Mouse (Mus musculus) activated CD4-positive, CD25-positive, alpha-beta regulatory T cell, adult 9 weeks (primary cell): ENCODE results near the gene Rhox3e. TPM values are rescaled to one million over a fixed set of nuclear protein-coding genes. Genes with fewer than 3 reads are reported as not detected.

Experiments
- polyA plus RNA-seq: library from polyadenylated mRNA; unstranded; fragments of 100-300 nt; shearing (Covaris generic); gene quantifications from one replicate; pipeline ENCODE4 v1.2.1, GENCODE M21; 2017

Gene Rhox3e
- not detected for polyA plus RNA-seq

GRCm38 (mm10) chrX:37541719-37542118 lies at the start of gene Rhox3e:
Gene Rhox3e (plus strand): TSS chrX:37542019.

GRCm38 (mm10) chrX:37514059-37514458 lies 27.8 kb upstream of the Rhox3e start, which contains the start of gene Rhox4d:
Gene Rhox4d (plus strand): TSS chrX:37514359.

GRCm38 (mm10) chrX:37530152-37530551 lies 11.7 kb upstream of the Rhox3e start, which contains the start of gene Rhox2e:
Gene Rhox2e (plus strand): TSS chrX:37530452.

GRCm38 (mm10) chrX:37557112-37557511 lies 15.3 kb downstream of the Rhox3e start, which contains the start of gene Rhox4e:
Gene Rhox4e (plus strand): TSS chrX:37557412.

GRCm38 (mm10) chrX:37571105-37571504 lies 29.3 kb downstream of the Rhox3e start, which contains the start of gene Rhox2f:
Gene Rhox2f (plus strand): TSS chrX:37571405.

GRCm38 (mm10) chrX:37580692-37581091 lies 38.9 kb downstream of the Rhox3e start, which contains the start of gene Rhox3f:
Gene Rhox3f (plus strand): TSS chrX:37580992.

Other genes starting within 250 kb of the Rhox3e start
- gene Rhox3a2, start 162.0 kb upstream of the Rhox3e start, polyA plus RNA-seq, result not detected
- not detected for gene Rhox4a2, start 151.2 kb upstream of the Rhox3e start, polyA plus RNA-seq
- gene Rhox2b, start 130.0 kb upstream of the Rhox3e start, polyA plus RNA-seq, result not detected
- gene Rhox4b, start 109.5 kb upstream of the Rhox3e start, polyA plus RNA-seq, result not detected
- not detected for gene Rhox2c, start 88.3 kb upstream of the Rhox3e start, polyA plus RNA-seq
- gene Rhox3c, start 83.4 kb upstream of the Rhox3e start, polyA plus RNA-seq, result not detected
- gene Rhox4c, start 61.7 kb upstream of the Rhox3e start, polyA plus RNA-seq, result not detected
- not detected for gene Rhox2d, start 48.6 kb upstream of the Rhox3e start, polyA plus RNA-seq
- gene Rhox4d, start 27.7 kb upstream of the Rhox3e start, polyA plus RNA-seq, result not detected
- not detected for gene Rhox2e, start 11.6 kb upstream of the Rhox3e start, polyA plus RNA-seq
- not detected for gene Rhox4e, start 15.4 kb downstream of the Rhox3e start, polyA plus RNA-seq
- gene Rhox2f, start 29.4 kb downstream of the Rhox3e start, polyA plus RNA-seq, result not detected
- gene Rhox3f, start 39.0 kb downstream of the Rhox3e start, polyA plus RNA-seq, result not detected
- gene Rhox4f, start 65.7 kb downstream of the Rhox3e start, polyA plus RNA-seq, result not detected
- gene Rhox3g, start 86.6 kb downstream of the Rhox3e start, polyA plus RNA-seq, result not detected
- not detected for gene Rhox2g, start 101.5 kb downstream of the Rhox3e start, polyA plus RNA-seq
- gene Rhox4g, start 109.3 kb downstream of the Rhox3e start, polyA plus RNA-seq, result not detected
- gene Rhox3h, start 126.7 kb downstream of the Rhox3e start, polyA plus RNA-seq, result not detected
- gene Rhox2h, start 131.3 kb downstream of the Rhox3e start, polyA plus RNA-seq, result not detected